Mouse (Mus musculus) liver, postnatal 0 days (tissue): ENCODE measurements around the gene Zbtb5. TPM values are rescaled to one million over a fixed set of nuclear protein-coding genes. Genes with fewer than 3 reads are reported as not detected.

ENCODE experiments used
- ATAC-seq: fragments of 200-750 bp; cut with Nextera tagmentation; 2 replicates; pipeline ENCODE4 v1.8.0; 2017; ENCODE audit warnings: mild to moderate bottlenecking, moderate library complexity
- DNase-seq: peaks from one replicate; pipeline ENCODE4 v3.0.0-alpha.2; 2016
- H3K27ac ChIP-seq: fragments of 300-500 bp; sonication (generic); 2 replicates; pipeline ENCODE4 v1.5.1; 2014; ENCODE audit warnings: antibody characterized with exemption, moderate library complexity, mild to moderate bottlenecking, low read depth
- H3K27me3 ChIP-seq: fragments of 300-500 bp; sonication (generic); 2 replicates; pipeline ENCODE4 v1.6.1; 2014; ENCODE audit warnings: low read length, control low read depth, mixed read lengths; ENCODE audit not compliant: insufficient read depth
- H3K36me3 ChIP-seq: fragments of 300-500 bp; sonication (generic); replicated peaks from 2 replicates; pipeline ENCODE4 v1.6.1; 2014; ENCODE audit warnings: mild to moderate bottlenecking, control low read depth, low read length, moderate library complexity, mixed read lengths; ENCODE audit not compliant: insufficient read depth
- H3K4me1 ChIP-seq: fragments of 300-500 bp; sonication (generic); 2 replicates; pipeline ENCODE4 v1.6.1; 2014; ENCODE audit warnings: antibody characterized with exemption, mild to moderate bottlenecking, control low read depth; ENCODE audit not compliant: insufficient read depth
- H3K4me2 ChIP-seq: fragments of 300-500 bp; sonication (generic); 2 replicates; pipeline ENCODE4 v1.6.1; 2014; ENCODE audit warnings: low read depth, mild to moderate bottlenecking, low read length, moderate library complexity, mixed read lengths
- H3K4me3 ChIP-seq: fragments of 300-500 bp; sonication (generic); 2 replicates; pipeline ENCODE4 v1.5.1; 2014; ENCODE audit warnings: low read depth, low read length
- H3K9ac ChIP-seq: fragments of 300-500 bp; sonication (generic); replicated peaks from 2 replicates; pipeline ENCODE4 v1.6.1; 2014; ENCODE audit warnings: mild to moderate bottlenecking, moderate library complexity
- H3K9me3 ChIP-seq: fragments of 300-500 bp; sonication (generic); 2 replicates; pipeline ENCODE4 v1.6.1; 2016; ENCODE audit warnings: mild to moderate bottlenecking, control low read depth, low read length, mixed read lengths
- CTCF ChIP-seq: sonication (generic); IDR thresholded peaks from 2 replicates; pipeline ENCODE4 v1.5.1; 2016; ENCODE audit warnings: antibody characterized with exemption, low read depth
- EP300 ChIP-seq: IDR thresholded peaks from 2 replicates; pipeline ENCODE4 v1.6.1; 2016; ENCODE audit warnings: antibody characterized with exemption, low read depth, mild to moderate bottlenecking
- WGBS: fragments of 180-500 bp; shearing (Covaris S2); extraction: QIAGEN DNeasy Blood & Tissue Kit; methylation state at CpG from one replicate; pipeline ENCODE4 v1.1.7; 2014; ENCODE audit not compliant: insufficient replicate concordance; 5-methylcytosine and 5-hydroxymethylcytosine counted together
- polyA plus RNA-seq: library from polyadenylated mRNA; unstranded; fragments of >200 nt; fragmentation: Nextera tagmentation; extraction: Ambion mirVana; gene quantifications from 2 replicates; pipeline ENCODE4 v1.2.1, GENCODE M21; 2015

Zbtb5 gene
- polyA plus RNA-seq, 1 experiment from 2014 or later: 6.5 TPM

DNA sequence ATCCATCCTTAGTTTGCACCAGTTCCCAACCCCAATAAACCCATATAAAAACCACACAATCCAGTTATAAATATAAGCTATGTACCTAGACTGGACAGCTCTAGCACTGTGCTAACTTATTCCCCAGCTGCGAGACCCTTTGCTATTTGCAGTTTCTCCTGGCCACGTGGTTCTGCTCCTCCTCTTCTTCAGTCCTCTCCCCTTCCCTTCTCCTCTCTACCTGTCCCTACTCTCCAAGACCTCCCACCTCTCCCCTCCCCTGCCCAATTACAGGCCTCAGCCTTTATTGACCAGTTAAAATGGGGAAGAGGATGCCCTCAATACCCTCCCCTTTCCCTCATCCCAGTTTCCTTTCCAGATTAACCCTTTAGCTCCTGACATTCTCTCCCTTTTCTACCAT lies 1.3 kb upstream of the Zbtb5 start:
- 3% methylated on average over 2 of the region's 2 CpGs for WGBS

DNA sequence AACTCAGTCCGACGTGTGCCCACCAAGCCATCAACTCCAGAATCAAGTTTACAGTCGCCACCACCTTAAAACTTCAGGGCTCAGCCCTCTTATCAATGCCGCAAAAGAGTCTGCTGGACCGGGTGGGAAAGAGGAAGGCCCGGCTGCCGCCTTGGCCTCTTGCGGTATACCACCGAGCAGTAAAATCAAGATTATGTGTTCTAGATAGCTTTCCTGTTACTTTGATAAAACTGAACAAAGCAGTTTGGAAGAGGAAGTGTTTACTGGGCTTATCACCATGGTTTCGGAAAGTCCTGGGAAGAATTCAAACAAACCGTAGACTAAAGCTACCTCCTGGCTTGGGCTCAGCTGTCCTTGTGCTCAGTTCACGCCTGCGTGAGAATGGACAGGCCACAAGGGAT lies 819 bp upstream of the Zbtb5 start:
- H3K9ac ChIP-seq: peak overlapping the region; percentile 86
- no peaks in the 10 kb centered on the region for H3K36me3 ChIP-seq
- peak overlapping the region; percentile 84 for H3K4me3 ChIP-seq
- peak overlapping the region; percentile 82 for H3K4me2 ChIP-seq
- no peaks in the 10 kb centered on the region for H3K27me3 ChIP-seq
- DNase-seq (no peak), ATAC-seq (no peak)
- H3K4me1 ChIP-seq: peaks cover 25% of the 10 kb centered on the region
- WGBS: under 1% methylated on average over 13 of the region's 13 CpGs
- TF ChIP-seq EP300: peak; percentile 13; the same call in 1 of the 2 replicates
- no peak for TF ChIP-seq CTCF
- H3K27ac ChIP-seq: peak overlapping the region; percentile 100
- no peaks in the 10 kb centered on the region for H3K9me3 ChIP-seq

More for the DNA sequence above, 1.3 kb upstream of the Zbtb5 start:
- TF ChIP-seq CTCF (no peak), EP300 (0 out of 2 replicates have a peak, but pooled peaks have one; percentile 9)
- Histone ChIP-seq H3K4me2 (peak overlapping the region; percentile 82), H3K4me1 (peaks cover 28% of the 10 kb centered on the region), H3K9me3 (no peaks in the 10 kb centered on the region), H3K36me3 (no peaks in the 10 kb centered on the region), H3K27me3 (no peaks in the 10 kb centered on the region), H3K27ac (peak overlapping the region; percentile 100), H3K9ac (peak overlapping the region; percentile 86), H3K4me3 (peak overlapping the region; percentile 84)
- ATAC-seq (no peak), DNase-seq (peak; percentile 19)

- DNase-seq (peak; percentile 80), ATAC-seq (peak; percentile 1)
- TF ChIP-seq CTCF (no peak), EP300 (no peak)
- Histone ChIP-seq H3K27ac (peak overlapping the region; percentile 96), H3K9me3 (no peaks in the 10 kb centered on the region), H3K27me3 (no peaks in the 10 kb centered on the region), H3K9ac (peak overlapping the region; percentile 87), H3K36me3 (no peaks in the 10 kb centered on the region), H3K4me2 (peak overlapping the region; percentile 95), H3K4me1 (peaks cover 22% of the 10 kb centered on the region), H3K4me3 (peak overlapping the region; percentile 72)
- 1% methylated on average over 31 of the region's 31 CpGs for WGBS
Observed at GRCm38 (mm10) chr4:45011581-45012104, 569 bp downstream of the Zbtb5 start.

DNA sequence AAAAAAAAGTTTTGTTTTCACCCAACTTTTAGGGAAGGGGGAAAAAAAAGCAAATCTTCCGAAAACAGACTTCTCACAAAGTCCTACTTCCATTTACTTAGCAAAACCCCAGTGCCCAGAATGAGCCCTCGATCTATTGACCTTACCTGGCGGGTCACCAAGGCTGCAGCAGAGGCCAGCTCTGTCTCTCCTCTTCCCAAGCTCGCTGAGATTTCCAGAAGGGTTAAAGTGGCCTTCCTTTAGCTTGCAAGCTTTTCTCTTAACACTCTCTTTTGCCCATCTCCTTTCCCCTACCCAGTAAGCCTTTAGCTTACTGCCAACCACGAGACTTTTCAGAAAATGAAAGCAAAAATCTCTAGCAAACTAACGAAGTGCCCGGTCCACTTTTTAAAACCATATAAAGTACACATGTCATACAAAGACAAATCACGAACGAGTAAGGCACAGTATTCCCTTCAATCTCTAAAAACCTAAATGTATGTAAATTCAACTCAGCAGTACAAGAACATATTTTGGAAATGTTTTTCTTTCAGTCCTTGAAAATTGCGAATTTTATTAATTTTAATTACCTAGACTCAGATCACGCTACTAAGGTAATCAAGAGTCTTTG lies 1.3 kb downstream of the Zbtb5 start:
- H3K9ac ChIP-seq: peak overlapping the region; percentile 87
- WGBS: 10% methylated on average over 11 of the region's 11 CpGs
- no peak for TF ChIP-seq EP300
- no peak for TF ChIP-seq CTCF

DNA sequence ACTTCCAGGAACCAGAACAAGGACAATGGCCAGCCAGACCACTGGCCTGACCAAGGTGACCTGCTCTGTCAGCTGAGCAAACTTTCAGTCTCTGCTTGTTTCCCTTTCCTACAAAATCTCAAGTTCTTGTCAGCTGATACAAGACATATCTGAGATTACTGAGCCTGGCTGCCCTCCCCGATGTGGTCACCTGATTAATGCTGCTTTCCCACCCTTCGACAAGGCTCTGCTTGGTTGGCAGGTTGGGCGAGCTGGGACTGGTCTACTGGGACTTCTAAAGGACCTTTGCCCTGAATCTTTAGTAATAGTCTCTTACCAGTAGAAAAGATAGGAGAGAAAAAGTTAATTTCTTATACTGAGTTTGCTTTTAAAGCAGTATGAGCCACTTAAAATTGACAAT lies 6.8 kb downstream of the Zbtb5 start:
- WGBS: 52% methylated on average over 3 of the region's 3 CpGs
- DNase-seq (no peak), ATAC-seq (peak; percentile 72; the same call in 1 of the 2 replicates)
- no peak overlapping the region for H3K4me2 ChIP-seq
- TF ChIP-seq EP300 (no peak), CTCF (no peak)
- no peak overlapping the region for H3K9ac ChIP-seq
- no peaks in the 10 kb centered on the region for H3K36me3 ChIP-seq
- H3K9me3 ChIP-seq: no peaks in the 10 kb centered on the region
- 0 out of 2 replicates have a peak overlapping the region, but pooled peaks have one; percentile 26 for H3K27ac ChIP-seq
- H3K4me3 ChIP-seq: no peak overlapping the region
- H3K27me3 ChIP-seq: no peaks in the 10 kb centered on the region
- H3K4me1 ChIP-seq: peaks cover 9% of the 10 kb centered on the region

More for the DNA sequence above, 1.3 kb downstream of the Zbtb5 start:
- H3K4me1 ChIP-seq: peaks cover 22% of the 10 kb centered on the region
- H3K4me3 ChIP-seq: peak overlapping the region; percentile 72
- H3K4me2 ChIP-seq: peak overlapping the region; percentile 95
- DNase-seq: peak; percentile 59
- ATAC-seq: no peak
- H3K27me3 ChIP-seq: no peaks in the 10 kb centered on the region
- no peaks in the 10 kb centered on the region for H3K36me3 ChIP-seq
- no peaks in the 10 kb centered on the region for H3K9me3 ChIP-seq
- H3K27ac ChIP-seq: peak overlapping the region; percentile 96

DNA sequence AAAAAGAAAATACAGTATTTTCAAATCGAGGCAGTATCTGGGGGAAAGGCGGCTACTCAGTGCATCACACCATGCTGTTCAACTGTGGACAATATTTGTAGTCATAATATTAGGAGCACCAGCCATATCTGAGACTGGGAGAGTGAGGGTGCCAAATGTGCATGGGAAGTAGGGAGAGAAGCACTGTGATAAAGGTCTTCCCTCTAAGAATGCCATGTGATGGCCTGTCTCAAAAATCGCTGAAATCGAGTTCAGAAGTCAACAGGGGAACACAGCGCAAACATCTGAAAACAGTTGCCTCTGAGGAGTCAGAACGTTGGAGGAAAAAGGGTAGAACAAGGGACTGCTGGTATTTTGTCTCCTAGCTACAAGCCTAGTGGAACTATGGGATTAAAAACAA lies 12.2 kb downstream of the Zbtb5 start:
- Histone ChIP-seq H3K9me3 (no peaks in the 10 kb centered on the region), H3K4me3 (no peak overlapping the region), H3K9ac (no peak overlapping the region), H3K4me1 (peaks cover 11% of the 10 kb centered on the region), H3K27me3 (no peaks in the 10 kb centered on the region), H3K27ac (no peak overlapping the region), H3K36me3 (peaks cover 2% of the 10 kb centered on the region), H3K4me2 (no peak overlapping the region)
- WGBS: 74% methylated on average over 6 of the region's 6 CpGs
- ATAC-seq: no peak
- no peak for TF ChIP-seq CTCF
- DNase-seq: no peak
